Mouse (Mus musculus) limb, embryonic 15.5 days (tissue): ENCODE measurements at regions not wholly inside any gene's neighbourhood (a gene's known extent, or its start where the extent isn't known, plus 50 kb on each side); places are given as distances from the start of the nearest gene placed in this dataset.

Experiments used
- ATAC-seq: fragments of 200-750 bp; cut with Nextera tagmentation; 2 replicates; pipeline ENCODE4 v1.8.0; 2017; ENCODE audit warnings: low read depth, moderate TSS enrichment; ENCODE audit not compliant: insufficient number of reproducible peaks, low FRiP score, low TSS enrichment
- H3K27ac ChIP-seq: fragments of 300-500 bp; sonication (generic); 2 replicates; pipeline ENCODE4 v1.5.1; 2015; ENCODE audit warnings: moderate library complexity, mild to moderate bottlenecking, inconsistent platforms
- H3K27me3 ChIP-seq: fragments of 300-500 bp; sonication (generic); 2 replicates; pipeline ENCODE4 v1.6.1; 2015; ENCODE audit warnings: inconsistent platforms
- H3K36me3 ChIP-seq: fragments of 300-500 bp; sonication (generic); 2 replicates; pipeline ENCODE4 v1.6.1; 2015; ENCODE audit warnings: inconsistent platforms
- H3K4me1 ChIP-seq: fragments of 300-500 bp; sonication (generic); 2 replicates; pipeline ENCODE4 v1.6.1; 2015; ENCODE audit warnings: inconsistent platforms
- H3K4me2 ChIP-seq: fragments of 300-500 bp; sonication (generic); 2 replicates; pipeline ENCODE4 v1.6.1; 2015; ENCODE audit warnings: mild to moderate bottlenecking, inconsistent platforms
- H3K4me3 ChIP-seq: fragments of 300-500 bp; sonication (generic); 2 replicates; pipeline ENCODE4 v1.5.1; 2015; ENCODE audit warnings: mild to moderate bottlenecking, inconsistent platforms
- H3K9ac ChIP-seq: fragments of 300-500 bp; sonication (generic); 2 replicates; pipeline ENCODE4 v1.6.1; 2015; ENCODE audit warnings: inconsistent platforms
- H3K9me3 ChIP-seq: fragments of 300-500 bp; sonication (generic); 2 replicates; pipeline ENCODE4 v1.6.1; 2016; ENCODE audit warnings: inconsistent platforms
- WGBS: fragments of 180-500 bp; shearing (Covaris S2); methylation state at CpG from one replicate; pipeline ENCODE4 v1.1.7; 2015; 5-methylcytosine and 5-hydroxymethylcytosine counted together

DNA sequence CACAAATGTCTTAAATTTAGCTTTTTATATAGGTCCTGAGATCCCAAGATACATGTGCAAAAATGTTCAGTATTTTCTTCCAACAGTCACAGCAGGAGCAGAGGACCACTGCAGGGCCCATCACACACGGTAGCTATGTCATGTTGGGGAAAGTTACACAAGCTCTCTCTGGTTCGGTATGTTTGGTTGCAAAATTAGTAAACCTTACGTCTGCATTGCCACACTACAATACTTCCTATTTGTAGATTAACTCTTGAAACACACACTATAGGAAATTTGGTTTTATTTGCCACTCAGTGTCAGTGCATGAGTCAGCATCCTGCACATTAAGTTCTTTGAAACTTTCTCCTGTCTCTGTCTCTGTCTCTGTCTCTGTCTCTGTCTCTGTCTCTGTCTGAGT lies 82.0 kb downstream of the Cth start:
- Histone ChIP-seq H3K27ac (no peak overlapping the region), H3K4me2 (no peak overlapping the region), H3K9me3 (no peaks in the 10 kb centered on the region), H3K9ac (no peak overlapping the region), H3K36me3 (no peaks in the 10 kb centered on the region), H3K4me3 (no peak overlapping the region), H3K27me3 (no peaks in the 10 kb centered on the region), H3K4me1 (no peaks in the 10 kb centered on the region)
- no peak for ATAC-seq
- WGBS, result 76% methylated on average over 3 of the region's 3 CpGs

DNA sequence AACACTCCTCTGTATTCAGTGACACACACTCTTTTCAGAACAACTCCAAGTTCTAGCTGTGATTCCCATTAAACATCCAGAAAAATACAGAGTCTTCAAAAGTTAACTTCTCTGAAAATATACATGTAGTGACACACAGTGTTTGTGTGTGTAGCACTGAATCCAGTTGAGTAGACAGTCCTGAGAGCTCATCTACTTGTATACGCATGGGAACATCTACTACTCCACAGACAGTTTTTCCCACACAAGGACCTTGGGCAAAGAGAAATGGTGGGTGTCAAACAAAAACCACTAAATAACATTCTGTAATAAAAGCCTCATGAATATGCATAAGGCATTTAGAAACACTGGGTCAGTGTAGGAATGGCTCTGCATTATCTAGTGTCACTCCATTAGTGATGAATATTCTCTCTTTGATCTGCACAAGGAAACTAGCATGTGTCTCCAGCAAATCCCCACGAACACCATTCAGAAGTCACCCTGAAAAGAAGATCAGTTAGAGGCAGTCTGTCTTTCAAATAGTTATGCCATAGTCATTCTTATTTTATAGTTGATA lies 83.6 kb downstream of the Cth start:
- 74% methylated on average over 2 of the region's 2 CpGs for WGBS
- Histone ChIP-seq H3K36me3 (no peaks in the 10 kb centered on the region), H3K9ac (no peak overlapping the region), H3K9me3 (no peaks in the 10 kb centered on the region), H3K4me2 (no peak overlapping the region), H3K27me3 (no peaks in the 10 kb centered on the region), H3K4me3 (no peak overlapping the region), H3K4me1 (no peaks in the 10 kb centered on the region), H3K27ac (no peak overlapping the region)
- ATAC-seq, result no peak

DNA sequence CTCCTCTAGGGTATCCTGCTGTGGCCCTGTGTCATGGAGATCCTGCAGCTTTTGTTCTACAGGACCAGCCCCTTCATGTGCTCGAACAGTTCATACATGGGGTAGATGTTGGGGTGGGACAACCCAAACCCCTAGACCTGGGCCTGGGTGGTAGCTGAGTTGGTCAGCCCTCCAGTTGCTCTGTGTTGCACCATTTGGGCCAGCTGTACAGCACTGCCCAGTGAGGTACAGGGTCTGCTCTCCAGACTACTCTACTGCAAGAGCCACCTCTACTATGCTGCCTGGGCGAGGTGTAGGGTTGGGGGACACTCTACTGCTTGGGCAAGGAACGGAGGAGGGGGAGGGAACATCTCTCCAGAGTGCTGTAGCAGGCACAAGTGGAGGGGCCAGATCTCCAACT lies 120.6 kb downstream of the Cth start:
- 0 out of 2 replicates have a peak, but pooled peaks have one; percentile 14 for ATAC-seq
- WGBS, result 57% methylated on average over 3 of the region's 3 CpGs
- no peaks in the 10 kb centered on the region for H3K4me1 ChIP-seq
- no peak overlapping the region for H3K9ac ChIP-seq
- H3K27ac ChIP-seq, result no peak overlapping the region
- no peak overlapping the region for H3K4me3 ChIP-seq
- H3K9me3 ChIP-seq, result no peaks in the 10 kb centered on the region
- no peak overlapping the region for H3K4me2 ChIP-seq
- no peaks in the 10 kb centered on the region for H3K36me3 ChIP-seq
- no peaks in the 10 kb centered on the region for H3K27me3 ChIP-seq

DNA sequence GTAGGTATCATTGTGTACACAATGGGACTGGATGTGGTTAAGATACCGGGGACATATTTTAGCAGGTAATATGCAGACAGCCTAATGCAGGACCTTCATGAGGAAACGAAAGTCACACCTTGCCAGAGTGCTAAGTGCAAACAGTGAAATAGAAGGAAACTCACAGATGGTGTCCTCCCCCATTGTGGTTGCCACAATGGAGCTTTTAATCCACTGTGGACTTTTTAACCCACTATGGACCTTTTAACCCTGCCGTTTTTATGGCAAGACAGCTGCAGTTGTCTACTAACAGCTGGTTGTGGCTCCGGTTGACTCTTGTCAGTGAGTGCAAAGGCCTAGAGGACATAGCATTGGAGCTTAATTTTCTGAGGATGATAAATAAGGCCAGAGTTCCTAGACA lies 121.5 kb downstream of the Cth start:
- H3K9me3 ChIP-seq, result no peaks in the 10 kb centered on the region
- WGBS, result 66% methylated on average over 4 of the region's 4 CpGs
- no peak for ATAC-seq
- no peaks in the 10 kb centered on the region for H3K36me3 ChIP-seq
- no peak overlapping the region for H3K4me3 ChIP-seq
- H3K27ac ChIP-seq, result no peak overlapping the region
- H3K4me1 ChIP-seq, result no peaks in the 10 kb centered on the region
- no peak overlapping the region for H3K9ac ChIP-seq
- no peak overlapping the region for H3K4me2 ChIP-seq
- no peaks in the 10 kb centered on the region for H3K27me3 ChIP-seq

DNA sequence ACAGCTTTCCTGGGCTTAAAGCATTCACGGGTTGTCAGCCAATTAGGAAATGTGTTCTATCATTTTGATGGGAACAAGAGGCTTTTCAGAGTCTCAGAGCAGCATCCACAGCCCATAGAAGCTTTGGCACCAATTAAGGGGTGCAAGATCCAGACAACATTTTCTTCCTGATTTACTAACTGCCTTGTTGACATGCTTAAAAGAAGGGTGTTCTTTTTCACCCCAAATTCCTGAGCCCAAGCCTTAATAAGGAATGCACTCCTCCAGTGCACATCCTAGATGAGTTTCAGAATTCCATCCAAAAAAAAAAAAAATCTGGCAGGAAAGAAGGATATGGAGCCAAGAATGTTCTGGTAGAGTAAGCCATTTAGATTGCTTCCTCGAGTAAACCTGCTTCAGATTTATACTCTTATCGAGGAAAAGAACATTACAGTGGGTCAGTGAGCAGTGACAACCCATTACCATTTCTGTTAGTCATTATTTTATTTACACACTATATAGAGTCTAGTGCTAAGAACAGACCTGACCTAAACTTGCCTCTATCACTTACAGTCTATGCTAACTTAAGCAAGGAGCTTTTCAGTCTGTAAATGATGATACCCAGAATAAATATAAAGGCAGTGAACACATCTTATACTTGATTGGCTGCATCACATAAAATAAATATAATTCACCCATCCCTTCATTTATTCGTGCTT lies 137.2 kb downstream of the Cth start:
- ATAC-seq, result no peak

DNA sequence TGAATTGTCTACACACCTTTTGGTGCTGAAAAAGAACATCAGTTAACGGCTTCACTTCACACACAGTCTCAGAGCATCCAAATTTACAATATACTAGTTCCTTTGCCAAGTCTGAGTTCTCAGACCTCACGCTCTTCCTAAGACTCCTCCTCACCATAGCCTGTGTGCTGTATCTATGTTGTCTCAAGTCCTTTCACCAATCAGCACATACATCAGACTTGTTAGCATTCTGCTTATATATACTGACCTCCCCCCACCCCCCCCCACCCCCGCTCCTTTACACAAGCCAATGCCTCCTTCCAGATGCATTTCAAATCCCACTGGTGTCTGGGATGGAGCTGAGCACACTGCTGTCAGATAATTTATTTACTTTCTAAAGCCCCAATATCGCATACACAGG lies 143.8 kb downstream of the Cth start:
- no peaks in the 10 kb centered on the region for H3K9me3 ChIP-seq
- no peaks in the 10 kb centered on the region for H3K27me3 ChIP-seq
- H3K27ac ChIP-seq, result no peak overlapping the region
- H3K4me2 ChIP-seq, result no peak overlapping the region
- H3K4me1 ChIP-seq, result no peaks in the 10 kb centered on the region
- H3K36me3 ChIP-seq, result no peaks in the 10 kb centered on the region
- ATAC-seq, result no peak
- H3K9ac ChIP-seq, result no peak overlapping the region
- H3K4me3 ChIP-seq, result no peak overlapping the region
- 73% methylated on average over 4 of the region's 4 CpGs for WGBS

More for the DNA sequence above, 137.2 kb downstream of the Cth start:
- Histone ChIP-seq H3K4me2 (no peak overlapping the region), H3K36me3 (no peaks in the 10 kb centered on the region), H3K27ac (no peak overlapping the region), H3K9ac (no peak overlapping the region), H3K27me3 (no peaks in the 10 kb centered on the region), H3K4me3 (no peak overlapping the region), H3K9me3 (no peaks in the 10 kb centered on the region), H3K4me1 (no peaks in the 10 kb centered on the region)
- 55% methylated on average over 4 of the region's 4 CpGs for WGBS

DNA sequence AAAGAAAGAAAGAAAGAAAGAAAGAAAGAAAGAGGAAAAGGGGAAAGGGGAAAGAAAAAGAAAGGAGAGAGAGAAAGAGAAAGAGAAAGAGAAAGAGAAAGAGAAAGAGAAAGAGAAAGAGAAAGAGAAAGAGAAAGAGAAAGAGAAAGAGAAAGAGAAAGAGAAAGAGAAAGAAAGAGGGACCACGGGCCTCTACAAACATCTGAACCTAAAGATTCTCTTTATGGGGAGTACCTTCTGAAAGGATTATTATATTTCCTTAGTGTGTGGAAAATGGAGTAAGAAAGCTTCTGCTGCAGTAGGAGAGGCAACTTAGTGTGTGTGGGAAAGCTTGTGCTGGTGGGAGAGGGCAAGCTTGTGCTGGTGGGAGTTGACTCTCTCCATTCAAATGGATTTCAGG lies 147.1 kb downstream of the Cth start:
- Histone ChIP-seq H3K27ac (no peak overlapping the region), H3K9me3 (no peaks in the 10 kb centered on the region), H3K27me3 (no peaks in the 10 kb centered on the region), H3K4me1 (no peaks in the 10 kb centered on the region), H3K4me3 (no peak overlapping the region), H3K9ac (no peak overlapping the region), H3K36me3 (no peaks in the 10 kb centered on the region), H3K4me2 (no peak overlapping the region)
- 79% methylated on average over 1 of the region's 1 CpGs for WGBS
- no peak for ATAC-seq

DNA sequence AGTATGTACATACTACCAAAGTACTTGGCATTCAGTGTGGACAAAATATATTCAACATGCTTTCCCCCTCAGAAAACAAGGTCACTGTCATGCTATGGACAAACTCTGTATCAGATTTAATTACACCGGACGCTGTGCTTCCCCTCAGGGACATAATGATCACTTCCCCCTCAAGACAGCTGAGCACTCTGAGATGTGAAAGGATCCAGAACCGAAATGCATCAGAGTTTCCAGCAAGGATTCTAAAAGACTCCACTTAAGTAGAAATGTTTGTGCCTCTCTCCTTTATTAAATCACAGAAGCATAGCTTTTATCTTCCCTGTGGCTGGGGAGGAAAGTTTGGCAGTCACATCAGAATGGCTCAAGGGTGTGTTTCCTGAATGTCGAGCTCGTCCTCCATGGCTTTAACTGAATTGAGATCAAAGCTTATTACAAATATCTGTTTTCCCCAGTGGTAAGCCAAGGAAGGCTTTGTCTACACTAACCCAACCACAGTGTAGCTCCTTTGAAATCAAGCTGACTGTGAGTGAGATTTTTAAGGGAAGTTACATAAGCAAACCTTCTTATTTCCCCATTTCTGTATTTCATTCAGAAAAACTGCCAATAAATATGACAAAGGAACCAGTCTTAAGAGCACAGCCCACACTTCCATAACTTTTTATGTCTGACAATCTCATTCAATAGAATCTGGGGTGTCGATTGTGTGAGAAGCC lies 161.2 kb downstream of the Cth start:
- Histone ChIP-seq H3K4me3 (no peak overlapping the region), H3K27me3 (no peaks in the 10 kb centered on the region), H3K9me3 (no peaks in the 10 kb centered on the region), H3K27ac (no peak overlapping the region), H3K36me3 (no peaks in the 10 kb centered on the region), H3K4me1 (no peaks in the 10 kb centered on the region), H3K4me2 (no peak overlapping the region), H3K9ac (no peak overlapping the region)
- 42% methylated on average over 6 of the region's 6 CpGs for WGBS
- ATAC-seq, result no peak

DNA sequence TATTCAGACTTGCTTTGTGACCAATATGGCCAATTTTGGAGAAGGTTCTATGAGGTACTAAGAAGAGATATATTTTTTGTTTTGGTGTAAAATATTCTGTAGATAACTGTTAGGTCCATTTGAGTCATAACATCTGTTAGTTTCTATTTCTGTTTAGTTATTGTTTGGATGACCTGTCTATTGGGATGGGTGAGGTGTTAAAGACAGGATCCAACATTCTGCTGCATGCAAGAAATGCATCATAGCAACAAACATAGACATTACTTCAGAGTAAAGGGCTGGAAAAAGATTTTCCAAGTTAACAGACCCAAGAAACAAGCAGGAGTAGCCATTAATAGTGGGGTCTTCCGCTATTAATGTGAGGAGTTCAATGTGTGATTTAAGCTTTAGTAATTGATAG lies 165.0 kb downstream of the Cth start:
- ATAC-seq, result no peak
- H3K9me3 ChIP-seq, result no peaks in the 10 kb centered on the region
- no peak overlapping the region for H3K27ac ChIP-seq
- no peak overlapping the region for H3K9ac ChIP-seq
- no peaks in the 10 kb centered on the region for H3K4me1 ChIP-seq
- 95% methylated on average over 1 of the region's 1 CpGs for WGBS
- no peak overlapping the region for H3K4me3 ChIP-seq
- no peaks in the 10 kb centered on the region for H3K36me3 ChIP-seq
- H3K27me3 ChIP-seq, result no peaks in the 10 kb centered on the region
- no peak overlapping the region for H3K4me2 ChIP-seq

DNA sequence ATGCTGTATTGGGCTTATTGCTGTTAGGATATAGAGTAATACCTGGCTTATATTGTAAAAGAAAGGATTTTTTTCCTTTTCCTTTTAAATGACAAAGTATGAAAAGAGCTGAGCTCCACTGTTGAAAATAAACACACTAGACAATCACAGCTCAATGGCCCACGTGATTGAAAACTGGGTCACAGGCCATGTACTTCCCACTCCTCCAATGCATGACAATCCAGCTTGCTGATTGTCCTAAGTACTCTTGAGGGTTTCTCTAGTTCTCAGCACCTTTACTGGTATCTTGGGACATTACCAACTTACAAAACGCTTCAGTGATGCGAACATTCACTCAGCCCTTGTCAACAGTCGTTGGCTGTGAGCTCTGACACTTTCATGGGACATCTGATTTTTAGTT lies 170.1 kb downstream of the Cth start:
- no peak overlapping the region for H3K4me3 ChIP-seq
- no peaks in the 10 kb centered on the region for H3K36me3 ChIP-seq
- no peak overlapping the region for H3K27ac ChIP-seq
- no peak overlapping the region for H3K9ac ChIP-seq
- no peak for ATAC-seq
- WGBS, result 74% methylated on average over 4 of the region's 4 CpGs
- no peaks in the 10 kb centered on the region for H3K27me3 ChIP-seq
- no peaks in the 10 kb centered on the region for H3K9me3 ChIP-seq
- no peaks in the 10 kb centered on the region for H3K4me1 ChIP-seq
- H3K4me2 ChIP-seq, result no peak overlapping the region

DNA sequence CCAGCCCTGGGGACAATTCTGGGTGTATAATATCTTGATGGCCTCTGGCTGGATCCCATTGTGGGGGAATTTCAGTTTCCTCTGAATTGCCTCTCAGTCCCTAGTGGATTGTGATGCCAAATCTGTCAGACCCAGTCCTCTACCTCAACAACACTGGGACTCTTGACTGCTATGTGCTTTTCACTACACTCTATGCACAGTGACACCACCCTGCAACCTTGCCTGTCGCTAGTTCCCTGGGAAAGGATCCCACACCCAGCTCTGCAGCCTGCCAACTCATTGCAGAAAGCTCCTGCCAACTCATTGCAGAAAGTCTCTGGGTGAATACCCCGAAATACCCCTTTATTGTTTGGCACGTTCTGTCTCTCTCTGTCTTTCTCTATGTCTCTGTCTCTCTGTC lies 174.6 kb downstream of the Cth start:
- no peaks in the 10 kb centered on the region for H3K4me1 ChIP-seq
- H3K9me3 ChIP-seq, result no peaks in the 10 kb centered on the region
- ATAC-seq, result no peak
- no peak overlapping the region for H3K4me2 ChIP-seq
- no peak overlapping the region for H3K9ac ChIP-seq
- no peak overlapping the region for H3K27ac ChIP-seq
- WGBS, result 75% methylated on average over 3 of the region's 3 CpGs
- H3K27me3 ChIP-seq, result no peaks in the 10 kb centered on the region
- no peaks in the 10 kb centered on the region for H3K36me3 ChIP-seq
- no peak overlapping the region for H3K4me3 ChIP-seq

DNA sequence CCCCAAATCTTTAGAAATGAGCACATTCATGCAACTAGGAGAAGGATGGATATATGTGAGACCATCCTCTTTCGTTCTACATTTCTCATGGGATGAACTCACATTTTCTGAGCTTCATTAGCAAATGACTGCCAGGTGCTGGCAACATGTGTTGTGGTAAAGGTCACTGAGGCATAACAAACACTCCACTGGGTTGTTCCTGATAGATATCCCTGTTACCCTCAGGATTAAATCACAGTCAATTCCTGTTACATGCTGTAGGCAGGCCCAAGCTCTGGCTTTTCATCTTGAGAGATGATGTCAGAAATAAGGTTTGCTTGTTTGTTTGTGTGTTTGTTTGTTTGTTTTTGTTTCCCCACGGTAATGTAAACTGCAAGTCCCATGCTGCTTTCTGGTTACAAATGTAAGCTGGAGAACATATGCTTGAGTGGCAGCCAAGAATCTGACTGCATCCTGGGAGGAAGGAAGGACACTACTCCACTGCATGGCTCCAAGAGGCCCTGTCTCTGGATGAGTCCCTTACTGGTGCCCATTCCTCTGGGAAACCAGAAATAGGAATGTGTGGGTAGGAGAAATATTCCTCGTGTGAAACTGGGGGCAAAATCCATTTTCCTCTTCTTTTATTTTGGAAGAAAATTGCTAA lies 176.4 kb downstream of the Cth start:
- no peak overlapping the region for H3K4me3 ChIP-seq
- H3K36me3 ChIP-seq, result no peaks in the 10 kb centered on the region
- no peak overlapping the region for H3K4me2 ChIP-seq
- H3K9me3 ChIP-seq, result no peaks in the 10 kb centered on the region
- H3K9ac ChIP-seq, result no peak overlapping the region
- WGBS, result 52% methylated on average over 3 of the region's 3 CpGs
- ATAC-seq, result no peak
- H3K27ac ChIP-seq, result no peak overlapping the region
- no peaks in the 10 kb centered on the region for H3K4me1 ChIP-seq
- no peaks in the 10 kb centered on the region for H3K27me3 ChIP-seq
